ENCODE assay signal across 8 mouse cellular contexts in genomic region chr11:88613771-88614526, GRCm38 (mm10).
DNase-seq lines count a peak whose midpoint lies in the region; ATAC-seq lines count a peak whose summit lies in the region.

No protein-coding gene starts in this region.

- H3K4me2 ChIP-seq in embryonic facial prominence, embryonic 14.5 days (ENCODE audit: low read depth, low read length) = no peak overlapping the region
- H3K4me2 ChIP-seq in intestine, embryonic 14.5 days (ENCODE audit: low read length) = no peak overlapping the region

- DNase-seq in gastrocnemius, postnatal 25 days = peak; percentile 51
- DNase-seq in gastrocnemius, postnatal 10 days = no peak
- no peak for DNase-seq in embryonic facial prominence, embryonic 14.5 days (ENCODE audit: low spot score)
- no peak for DNase-seq in intestine, embryonic 14.5 days (ENCODE audit: low spot score)
- DNase-seq in lung, postnatal 36 days = peak; percentile 71
- peak; percentile 58 to 76 for DNase-seq in spleen, postnatal 4 days (ENCODE audit: low spot score in 2 of 2)
- DNase-seq in cerebellum, adult 9-10 months = no peak
- DNase-seq in cerebellum, postnatal 25 days = no peak

- no peak for ATAC-seq in embryonic facial prominence, embryonic 14.5 days (ENCODE audit: low read depth)
- ATAC-seq in intestine, embryonic 14.5 days (replicated peaks; ENCODE audit: low FRiP score, low TSS enrichment, low read depth) = no peak

- H3K4me3 ChIP-seq in embryonic facial prominence, embryonic 14.5 days (ENCODE audit: low read depth, low read length) = no peak overlapping the region
- H3K4me3 ChIP-seq in intestine, embryonic 14.5 days (ENCODE audit: low read depth, low read length) = no peak overlapping the region

- H3K4me1 ChIP-seq in embryonic facial prominence, embryonic 14.5 days (ENCODE audit: control insufficient read depth, insufficient read depth, low read length) = peaks cover 19% of the 10 kb centered on the region
- H3K4me1 ChIP-seq in intestine, embryonic 14.5 days (replicated peaks; ENCODE audit: control insufficient read depth, insufficient read depth, low read length) = peaks cover 40% of the 10 kb centered on the region

- whole genome bisulfite sequencing in embryonic facial prominence, embryonic 14.5 days = 50% methylated on average over 11 of the region's 11 CpGs
- WGBS in intestine, embryonic 14.5 days = 34% methylated on average over 11 of the region's 11 CpGs

- no peaks in the 10 kb centered on the region for H3K9me3 ChIP-seq in embryonic facial prominence, embryonic 14.5 days (ENCODE audit: control insufficient read depth, low read length)
- no peaks in the 10 kb centered on the region for H3K9me3 ChIP-seq in intestine, embryonic 14.5 days (ENCODE audit: control insufficient read depth, low read length)

- H3K36me3 ChIP-seq in embryonic facial prominence, embryonic 14.5 days (ENCODE audit: control insufficient read depth, insufficient read depth, low read length) = no peaks in the 10 kb centered on the region
- H3K36me3 ChIP-seq in intestine, embryonic 14.5 days (ENCODE audit: control insufficient read depth, insufficient read depth, low read length) = no peaks in the 10 kb centered on the region

- no peak overlapping the region for H3K9ac ChIP-seq in embryonic facial prominence, embryonic 14.5 days (ENCODE audit: low read depth, low read length)
- H3K9ac ChIP-seq in intestine, embryonic 14.5 days (ENCODE audit: low read length) = no peak overlapping the region

- H3K27ac ChIP-seq in embryonic facial prominence, embryonic 14.5 days (replicated peaks; ENCODE audit: low read depth, low read length) = peak overlapping the region; percentile 30; the same call in 1 of the 2 replicates
- peak overlapping the region; percentile 51 for H3K27ac ChIP-seq in intestine, embryonic 14.5 days (ENCODE audit: low read depth)

- no peaks in the 10 kb centered on the region for H3K27me3 ChIP-seq in embryonic facial prominence, embryonic 14.5 days (replicated peaks; ENCODE audit: control insufficient read depth, insufficient read depth, low read length)
- H3K27me3 ChIP-seq in intestine, embryonic 14.5 days (replicated peaks; ENCODE audit: control insufficient read depth, insufficient read depth, low read length) = no peaks in the 10 kb centered on the region

Comparison
In these comparisons a context has a peak if more than half of its experiments do, and no peak if none do; other contexts are left out.
1. DNase-seq: peak in gastrocnemius, postnatal 25 days (single experiment), lung, postnatal 36 days (single experiment) and spleen, postnatal 4 days (2 of 2); none in gastrocnemius, postnatal 10 days (single experiment), embryonic facial prominence, embryonic 14.5 days (single experiment), intestine, embryonic 14.5 days (single experiment), cerebellum, adult 9-10 months (single experiment) and cerebellum, postnatal 25 days (0 of 2).